21 mouse cellular contexts compared by ENCODE assay signal in genomic region chr2:78927625-78928024, GRCm38 (mm10). TPM values are rescaled to one million over a fixed set of nuclear protein-coding genes. Genes with fewer than 3 reads are reported as not detected.
DNase-seq lines count a peak whose midpoint lies in the region; ATAC-seq and TF ChIP-seq lines count a peak whose summit lies in the region.
"Had no signal": no experiment of that assay in that cellular context is flagged by ENCODE, and none has a peak within 500 bp of the region (broad histone marks: within the 10 kb centered on the region; RNA-seq: fewer than 3 reads in every experiment).

No protein-coding gene starts in this region.

- no peaks in the 10 kb centered on the region for H3K27me3 ChIP-seq in hindbrain, postnatal 0 days (ENCODE audit: insufficient read depth, low read length)
- H3K27me3 ChIP-seq: midbrain, embryonic 12.5 days had no signal

- H3K36me3 ChIP-seq in hindbrain, postnatal 0 days (ENCODE audit: insufficient read depth, low read length), result no peaks in the 10 kb centered on the region
- H3K36me3 ChIP-seq: heart, embryonic 10.5 days; midbrain, embryonic 12.5 days had no signal

- no peak for TF ChIP-seq CTCF in hindbrain, postnatal 0 days (IDR thresholded peaks at IDR 0.05; ENCODE audit: low read depth)

- DNase-seq in frontal cortex, postnatal 10 days (ENCODE audit: low spot score in 2 of 2), result no peak
- peak; percentile 42 for DNase-seq in left cerebral cortex, adult 11 months (ENCODE audit: low spot score)
- DNase-seq in left cerebral cortex, postnatal 4 days, result no peak
- DNase-seq in NIH3T3 (ENCODE audit: low read depth), result peak; percentile 27
- peak; percentile 42 to 64 for DNase-seq in left cerebral cortex, postnatal 14 days (ENCODE audit: low spot score in 2 of 2)
- DNase-seq in spleen, postnatal 14 days (ENCODE audit: low spot score in 2 of 2), result no peak
- DNase-seq in hindbrain, postnatal 0 days (ENCODE audit: low spot score), result no peak
- DNase-seq: adrenal gland, postnatal 25 days; cerebellum, adult 18-20 months; cerebellum, postnatal 25 days; kidney, adult 8-10 months; kidney, postnatal 4 days; layer of hippocampus, postnatal 36 days; retina, postnatal 1 day had no signal

- no peaks in the 10 kb centered on the region for H3K9me3 ChIP-seq in hindbrain, postnatal 0 days (ENCODE audit: low read length)
- H3K9me3 ChIP-seq: heart, embryonic 10.5 days; hindbrain, embryonic 10.5 days; midbrain, embryonic 12.5 days had no signal

- ATAC-seq in frontal cortex, adult (ENCODE audit: low TSS enrichment), result peak; percentile 82
- ATAC-seq in hindbrain, postnatal 0 days, result no peak
- ATAC-seq: CD4-positive, CD25-positive, alpha-beta regulatory T cell, adult 4 months; inflammation-experienced regulatory T-cells, adult 6 months had no signal

- H3K9ac ChIP-seq in hindbrain, postnatal 0 days (replicated peaks; ENCODE audit: low read length), result no peak overlapping the region
- H3K9ac ChIP-seq: liver, embryonic 14.5 days; midbrain, embryonic 12.5 days had no signal

- H3K4me1 ChIP-seq in hindbrain, postnatal 0 days (ENCODE audit: insufficient read depth, low read length), result no peaks in the 10 kb centered on the region
- H3K4me1 ChIP-seq: hindbrain, embryonic 10.5 days; midbrain, embryonic 12.5 days had no signal

- intact Hi-C loops in left cerebral cortex, postnatal 4 days (cut with DNase I), result no loop called here
- intact Hi-C loops in left cerebral cortex, postnatal 14 days (cut with DNase I), result no loop called here

- H3K4me3 ChIP-seq in hindbrain, postnatal 0 days (ENCODE audit: low read length), result no peak overlapping the region
- H3K4me3 ChIP-seq: heart, embryonic 10.5 days; hindbrain, embryonic 10.5 days; midbrain, embryonic 12.5 days had no signal

- H3K4me2 ChIP-seq in hindbrain, postnatal 0 days (ENCODE audit: low read depth, low read length), result no peak overlapping the region
- H3K4me2 ChIP-seq: midbrain, embryonic 12.5 days had no signal

- WGBS in hindbrain, postnatal 0 days, result 83% methylated on average over 3 of the region's 3 CpGs

- no peak overlapping the region for H3K27ac ChIP-seq in hindbrain, postnatal 0 days
- H3K27ac ChIP-seq: heart, embryonic 10.5 days; hindbrain, embryonic 10.5 days; liver, embryonic 14.5 days; midbrain, embryonic 12.5 days had no signal

RNA-seq across cellular contexts. Expression of gene Ube2e3, which starts 59.7 kb away (rescaled TPM):
- 100 to 1,000 TPM; 206 to 219 TPM for total RNA-seq in left cerebral cortex, postnatal 4 days (2021)
- total RNA-seq in left cerebral cortex, postnatal 14 days (2021), result 100 to 1,000 TPM; 127 to 139 TPM
- 203 and 227 TPM in 2 replicates for total RNA-seq in hindbrain, postnatal 0 days (2014; rRNA removed)
- 231 and 237 TPM in 2 replicates for polyA plus RNA-seq in hindbrain, postnatal 0 days (2015; fragmentation: Nextera tagmentation; extraction: Ambion mirVana)

Comparison
In these comparisons a context has a peak if more than half of its experiments do, and no peak if none do; other contexts are left out.
1. DNase-seq: peak in left cerebral cortex, adult 11 months (single experiment), NIH3T3 (single experiment) and left cerebral cortex, postnatal 14 days (2 of 2); none in frontal cortex, postnatal 10 days (0 of 2), left cerebral cortex, postnatal 4 days (single experiment), spleen, postnatal 14 days (0 of 2) and hindbrain, postnatal 0 days (single experiment).